Mouse (Mus musculus): Measurements from ENCODE around the gene Klhl34.

Gene Klhl34

DNA sequence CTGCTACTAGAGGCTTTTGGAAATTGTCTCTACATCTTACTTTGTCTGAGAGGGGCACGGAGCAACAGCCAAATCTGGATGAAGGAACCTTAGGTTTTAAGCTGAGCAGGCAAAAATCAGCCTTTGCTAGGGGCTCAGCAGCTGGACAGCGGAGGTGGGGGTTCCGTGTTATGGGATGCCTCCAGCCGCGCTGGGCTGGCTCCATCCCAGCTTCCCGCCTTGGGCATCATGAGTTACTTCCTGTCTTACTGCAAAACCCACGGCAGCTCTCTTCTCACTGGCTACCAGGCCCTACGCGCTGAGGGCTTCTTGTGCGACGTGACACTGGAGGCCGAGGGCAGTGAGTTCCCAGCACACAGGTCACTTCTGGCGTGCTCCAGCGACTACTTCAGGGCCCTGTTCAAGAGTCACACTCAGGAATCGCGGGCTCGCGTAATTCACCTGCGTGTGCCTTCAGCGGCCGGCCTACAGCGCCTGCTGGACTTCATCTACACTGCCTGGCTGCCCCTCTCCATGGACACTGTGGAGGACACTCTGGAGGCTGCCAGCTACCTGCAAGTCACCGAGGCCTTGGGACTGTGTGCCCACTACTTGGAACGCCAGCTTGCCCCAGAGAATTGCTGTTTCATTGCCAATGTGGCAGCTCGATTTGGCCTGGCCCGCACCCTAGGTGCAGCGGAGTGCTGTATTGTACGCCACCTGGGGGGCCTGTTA, at the start of gene Klhl34:
Gene Klhl34 (plus strand): TSS at position 229 of the 714 bp plus-strand sequence.
- no peak for DNase-seq (ENCODE audit: low spot score in 2 of 2)

GRCm38 (mm10) chrX:157801669-157802068, 16.6 kb upstream of the Klhl34 start:
- DNase-seq (ENCODE audit: low spot score in 2 of 2) = no peak

- DNase-seq (ENCODE audit: low spot score in 2 of 2) = no peak
Measured at GRCm38 (mm10) chrX:157809721-157810120, 8.5 kb upstream of the Klhl34 start.

- DNase-seq (ENCODE audit: low spot score in 2 of 2) = no peak
Measured at GRCm38 (mm10) chrX:157817571-157818206, 546 bp upstream of the Klhl34 start.

DNA sequence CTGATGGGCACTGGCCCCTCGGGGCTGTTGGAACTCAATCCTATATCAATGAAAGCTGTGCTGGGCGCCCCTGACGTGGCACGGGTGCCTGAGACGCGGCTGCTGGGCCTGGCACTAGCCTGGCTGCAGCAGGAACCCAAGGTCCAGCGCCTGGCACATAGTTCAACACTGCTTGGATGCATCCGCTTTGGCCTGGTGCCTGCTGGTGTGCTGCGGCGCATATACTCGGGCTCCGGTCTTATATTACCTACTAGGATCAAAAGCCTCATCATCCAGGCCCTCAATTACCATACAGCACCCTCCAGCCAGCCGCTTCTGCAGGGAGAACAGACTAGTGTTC, 656 bp downstream of the Klhl34 start:
- no peak for DNase-seq (ENCODE audit: low spot score in 2 of 2)

DNA sequence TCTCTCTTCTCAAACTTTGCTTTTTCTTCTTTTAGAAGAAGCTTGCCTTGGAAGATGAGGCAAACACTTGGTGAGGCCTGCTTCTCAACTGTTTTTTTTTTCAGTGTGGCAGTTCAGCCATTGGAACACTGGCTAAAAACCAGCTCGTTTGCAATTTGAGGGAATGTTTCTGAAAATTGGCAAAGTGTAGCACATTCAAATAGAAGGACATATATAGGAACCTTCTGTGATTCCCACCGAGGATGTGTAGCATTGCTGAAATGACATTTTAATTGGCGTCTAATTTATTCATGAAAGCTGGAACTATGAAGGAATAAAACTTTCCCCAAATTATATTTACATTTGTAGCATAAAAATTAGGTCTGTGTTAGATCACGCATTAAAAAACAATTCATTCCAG, 11.7 kb downstream of the Klhl34 start:
- no peak for DNase-seq (ENCODE audit: low spot score in 2 of 2)
